Mouse (Mus musculus) neural tube, embryonic 12.5 days (tissue): Measurements from ENCODE around the gene Sstr2. TPM values are rescaled to one million over a fixed set of nuclear protein-coding genes. Genes with fewer than 3 reads are reported as not detected.

Experiments used
- ATAC-seq: fragments of 200-750 bp; cut with Nextera tagmentation; 2 replicates; pipeline ENCODE4 v1.8.0; 2017; ENCODE audit warnings: low read depth, mild to moderate bottlenecking, moderate TSS enrichment, moderate library complexity; ENCODE audit not compliant: low FRiP score
- H3K27ac ChIP-seq: fragments of 300-500 bp; sonication (generic); 2 replicates; pipeline ENCODE4 v1.5.1; 2016
- H3K27me3 ChIP-seq: fragments of 300-500 bp; sonication (generic); replicated peaks from 2 replicates; pipeline ENCODE4 v1.6.1; 2016; ENCODE audit warnings: mild to moderate bottlenecking
- H3K36me3 ChIP-seq: fragments of 300-500 bp; sonication (generic); 2 replicates; pipeline ENCODE4 v1.6.1; 2016; ENCODE audit warnings: mild to moderate bottlenecking
- H3K4me1 ChIP-seq: fragments of 300-500 bp; sonication (generic); 2 replicates; pipeline ENCODE4 v1.6.1; 2016
- H3K4me2 ChIP-seq: fragments of 300-500 bp; sonication (generic); replicated peaks from 2 replicates; pipeline ENCODE4 v1.6.1; 2016; ENCODE audit warnings: mild to moderate bottlenecking
- H3K4me3 ChIP-seq: fragments of 300-500 bp; sonication (generic); 2 replicates; pipeline ENCODE4 v1.5.1; 2016
- H3K9ac ChIP-seq: fragments of 300-500 bp; sonication (generic); 2 replicates; pipeline ENCODE4 v1.6.1; 2016; ENCODE audit warnings: mild to moderate bottlenecking
- H3K9me3 ChIP-seq: fragments of 300-500 bp; sonication (generic); 2 replicates; pipeline ENCODE4 v1.6.1; 2016; ENCODE audit warnings: mild to moderate bottlenecking
- WGBS: fragments of 180-500 bp; shearing (Covaris S2); methylation state at CpG from one replicate; pipeline ENCODE4 v1.1.7; 2016; 5-methylcytosine and 5-hydroxymethylcytosine counted together
- polyA plus RNA-seq: library from polyadenylated mRNA; unstranded; fragments of >200 nt; fragmentation: Nextera tagmentation; extraction: Ambion mirVana; gene quantifications from 2 replicates; pipeline ENCODE4 v1.2.1, GENCODE M21; 2016

Sstr2 gene
- polyA plus RNA-seq, 1 experiment from 2014 or later, result 27.6 TPM

- Histone ChIP-seq H3K9me3 (no peaks in the 10 kb centered on the region), H3K27me3 (peaks cover 8% of the 10 kb centered on the region), H3K4me1 (peaks cover 11% of the 10 kb centered on the region; the same call in 1 of the 2 replicates), H3K4me3 (no peak overlapping the region), H3K36me3 (peaks cover 16% of the 10 kb centered on the region), H3K27ac (no peak overlapping the region), H3K9ac (no peak overlapping the region), H3K4me2 (no peak overlapping the region)
- 95% methylated on average over 18 of the region's 18 CpGs for WGBS
- ATAC-seq, result no peak
These were observed 6.3 kb downstream of the Sstr2 start for GRCm38 (mm10) chr11:113625437-113625836.

- Histone ChIP-seq H3K9ac (no peak overlapping the region), H3K27me3 (no peaks in the 10 kb centered on the region), H3K27ac (no peak overlapping the region), H3K4me1 (no peaks in the 10 kb centered on the region), H3K4me3 (no peak overlapping the region), H3K9me3 (no peaks in the 10 kb centered on the region), H3K36me3 (peaks cover 16% of the 10 kb centered on the region), H3K4me2 (no peak overlapping the region)
- 55% methylated on average over 4 of the region's 4 CpGs for WGBS
- ATAC-seq, result no peak
These were observed 8.6 kb downstream of the Sstr2 start for GRCm38 (mm10) chr11:113627785-113628184.

GRCm38 (mm10) chr11:113630642-113631041 lies 11.5 kb downstream of the Sstr2 start:
- no peaks in the 10 kb centered on the region for H3K4me1 ChIP-seq
- H3K4me3 ChIP-seq, result no peak overlapping the region
- ATAC-seq, result no peak
- H3K36me3 ChIP-seq, result no peaks in the 10 kb centered on the region
- no peak overlapping the region for H3K9ac ChIP-seq
- no peaks in the 10 kb centered on the region for H3K27me3 ChIP-seq
- no peak overlapping the region for H3K27ac ChIP-seq
- 64% methylated on average over 7 of the region's 7 CpGs for WGBS
- no peaks in the 10 kb centered on the region for H3K9me3 ChIP-seq
- no peak overlapping the region for H3K4me2 ChIP-seq

GRCm38 (mm10) chr11:113631302-113631701 lies 12.2 kb downstream of the Sstr2 start:
- Histone ChIP-seq H3K4me2 (no peak overlapping the region), H3K27ac (no peak overlapping the region), H3K4me1 (no peaks in the 10 kb centered on the region), H3K27me3 (no peaks in the 10 kb centered on the region), H3K9ac (no peak overlapping the region), H3K4me3 (no peak overlapping the region), H3K9me3 (no peaks in the 10 kb centered on the region), H3K36me3 (no peaks in the 10 kb centered on the region)
- 87% methylated on average over 8 of the region's 8 CpGs for WGBS
- no peak for ATAC-seq

GRCm38 (mm10) chr11:113631862-113632261 lies 12.7 kb downstream of the Sstr2 start:
- 58% methylated on average over 8 of the region's 8 CpGs for whole genome bisulfite sequencing
- ATAC-seq, result no peak
- no peaks in the 10 kb centered on the region for H3K9me3 ChIP-seq

GRCm38 (mm10) chr11:113632303-113632702 lies 13.2 kb downstream of the Sstr2 start:
- H3K9me3 ChIP-seq, result no peaks in the 10 kb centered on the region
- no peak overlapping the region for H3K9ac ChIP-seq
- 80% methylated on average over 7 of the region's 7 CpGs for WGBS
- no peaks in the 10 kb centered on the region for H3K27me3 ChIP-seq
- no peak overlapping the region for H3K4me2 ChIP-seq
- no peaks in the 10 kb centered on the region for H3K4me1 ChIP-seq
- ATAC-seq, result no peak
- H3K4me3 ChIP-seq, result no peak overlapping the region
- no peaks in the 10 kb centered on the region for H3K36me3 ChIP-seq
- no peak overlapping the region for H3K27ac ChIP-seq

More at GRCm38 (mm10) chr11:113631862-113632261, 12.7 kb downstream of the Sstr2 start:
- Histone ChIP-seq H3K36me3 (no peaks in the 10 kb centered on the region), H3K4me3 (no peak overlapping the region), H3K27ac (no peak overlapping the region), H3K4me1 (no peaks in the 10 kb centered on the region), H3K9ac (no peak overlapping the region), H3K4me2 (no peak overlapping the region), H3K27me3 (no peaks in the 10 kb centered on the region)

GRCm38 (mm10) chr11:113633398-113633797 lies 14.3 kb downstream of the Sstr2 start:
- Histone ChIP-seq H3K27ac (no peak overlapping the region), H3K4me1 (no peaks in the 10 kb centered on the region), H3K4me3 (no peak overlapping the region), H3K27me3 (no peaks in the 10 kb centered on the region), H3K4me2 (no peak overlapping the region), H3K9ac (no peak overlapping the region), H3K36me3 (no peaks in the 10 kb centered on the region), H3K9me3 (no peaks in the 10 kb centered on the region)
- WGBS, result 94% methylated on average over 5 of the region's 5 CpGs
- no peak for ATAC-seq

- Histone ChIP-seq H3K27me3 (no peaks in the 10 kb centered on the region), H3K4me2 (no peak overlapping the region), H3K4me3 (no peak overlapping the region), H3K27ac (no peak overlapping the region), H3K9me3 (no peaks in the 10 kb centered on the region), H3K4me1 (no peaks in the 10 kb centered on the region), H3K36me3 (no peaks in the 10 kb centered on the region), H3K9ac (no peak overlapping the region)
- ATAC-seq, result no peak
- whole genome bisulfite sequencing, result 65% methylated on average over 10 of the region's 10 CpGs
These were observed 15.6 kb downstream of the Sstr2 start for GRCm38 (mm10) chr11:113634699-113635121.

- no peak overlapping the region for H3K27ac ChIP-seq
- WGBS, result 91% methylated on average over 12 of the region's 12 CpGs
- H3K4me3 ChIP-seq, result no peak overlapping the region
- no peaks in the 10 kb centered on the region for H3K27me3 ChIP-seq
- H3K4me2 ChIP-seq, result no peak overlapping the region
- no peaks in the 10 kb centered on the region for H3K9me3 ChIP-seq
- no peak for ATAC-seq
- H3K4me1 ChIP-seq, result no peaks in the 10 kb centered on the region
- no peaks in the 10 kb centered on the region for H3K36me3 ChIP-seq
- no peak overlapping the region for H3K9ac ChIP-seq
These were observed 19.5 kb downstream of the Sstr2 start for GRCm38 (mm10) chr11:113638680-113639079.

GRCm38 (mm10) chr11:113645181-113645580 lies 26.0 kb downstream of the Sstr2 start:
- WGBS, result 82% methylated on average over 3 of the region's 3 CpGs
- no peak for ATAC-seq
- Histone ChIP-seq H3K4me1 (peaks cover 10% of the 10 kb centered on the region; the same call in 1 of the 2 replicates), H3K4me3 (no peak overlapping the region), H3K4me2 (no peak overlapping the region), H3K9ac (no peak overlapping the region), H3K36me3 (no peaks in the 10 kb centered on the region), H3K9me3 (no peaks in the 10 kb centered on the region), H3K27ac (no peak overlapping the region), H3K27me3 (no peaks in the 10 kb centered on the region)

- no peak overlapping the region for H3K27ac ChIP-seq
- peaks cover 16% of the 10 kb centered on the region for H3K36me3 ChIP-seq
- H3K4me1 ChIP-seq, result peaks cover 27% of the 10 kb centered on the region
- ATAC-seq, result no peak
- H3K4me2 ChIP-seq, result peak overlapping the region; percentile 35
- WGBS, result 5% methylated on average over 15 of the region's 15 CpGs
- peak overlapping the region; percentile 12; the same call in 1 of the 2 replicates for H3K4me3 ChIP-seq
- no peaks in the 10 kb centered on the region for H3K27me3 ChIP-seq
- no peaks in the 10 kb centered on the region for H3K9me3 ChIP-seq
- 0 out of 2 replicates have a peak overlapping the region, but pooled peaks have one; percentile 26 for H3K9ac ChIP-seq
These were observed 29.0 kb downstream of the Sstr2 start for GRCm38 (mm10) chr11:113648152-113648551.

GRCm38 (mm10) chr11:113648690-113649352 lies 29.7 kb downstream of the Sstr2 start, which contains the start of gene Cog1:
Cog1 (plus strand) TSS chr11:113649169.
- no peaks in the 10 kb centered on the region for H3K9me3 ChIP-seq
- H3K4me1 ChIP-seq, result peaks cover 27% of the 10 kb centered on the region
- no peak for ATAC-seq
- no peaks in the 10 kb centered on the region for H3K27me3 ChIP-seq
- peak within 1 kb of the TSS; percentile 97 for H3K4me3 ChIP-seq
- 42% methylated on average over 26 of the region's 26 CpGs for WGBS
- peak within 1 kb of the TSS; percentile 92 for H3K9ac ChIP-seq
- H3K27ac ChIP-seq, result peak within 1 kb of the TSS; percentile 73
- peaks cover 23% of the 10 kb centered on the region for H3K36me3 ChIP-seq
- peak within 1 kb of the TSS; percentile 73 for H3K4me2 ChIP-seq
